Mouse (Mus musculus) embryonic facial prominence, embryonic 14.5 days (tissue): ENCODE measurements around the gene Enoph1. TPM values are rescaled to one million over a fixed set of nuclear protein-coding genes. Genes with fewer than 3 reads are reported as not detected.

ENCODE experiments used
- ATAC-seq: fragments of 200-750 bp; cut with Nextera tagmentation; 2 replicates; pipeline ENCODE4 v1.8.0; 2017; ENCODE audit warnings: low read depth, moderate number of reproducible peaks, moderate TSS enrichment
- DNase-seq: peaks from one replicate; pipeline ENCODE4 v3.0.0-alpha.2; 2015; ENCODE audit warnings: low spot score
- H3K27ac ChIP-seq: fragments of 300-500 bp; sonication (generic); replicated peaks from 2 replicates; pipeline ENCODE4 v1.5.1; 2014; ENCODE audit warnings: low read depth, mild to moderate bottlenecking, low read length, moderate library complexity
- H3K27me3 ChIP-seq: fragments of 300-500 bp; sonication (generic); replicated peaks from 2 replicates; pipeline ENCODE4 v1.6.1; 2014; ENCODE audit warnings: low read length; ENCODE audit not compliant: control insufficient read depth, insufficient read depth
- H3K36me3 ChIP-seq: fragments of 300-500 bp; sonication (generic); 2 replicates; pipeline ENCODE4 v1.6.1; 2014; ENCODE audit warnings: low read length, mixed read lengths; ENCODE audit not compliant: control insufficient read depth, insufficient read depth
- H3K4me1 ChIP-seq: fragments of 300-500 bp; sonication (generic); 2 replicates; pipeline ENCODE4 v1.6.1; 2014; ENCODE audit warnings: antibody characterized with exemption, low read length; ENCODE audit not compliant: control insufficient read depth, insufficient read depth
- H3K4me2 ChIP-seq: fragments of 300-500 bp; sonication (generic); 2 replicates; pipeline ENCODE4 v1.6.1; 2014; ENCODE audit warnings: low read depth, mild to moderate bottlenecking, low read length, moderate library complexity, mixed read lengths
- H3K4me3 ChIP-seq: fragments of 300-500 bp; sonication (generic); 2 replicates; pipeline ENCODE4 v1.5.1; 2014; ENCODE audit warnings: low read depth, mild to moderate bottlenecking, low read length
- H3K9ac ChIP-seq: fragments of 300-500 bp; sonication (generic); 2 replicates; pipeline ENCODE4 v1.6.1; 2014; ENCODE audit warnings: low read depth, mild to moderate bottlenecking, low read length, moderate library complexity, mixed read lengths
- H3K9me3 ChIP-seq: fragments of 300-500 bp; sonication (generic); 2 replicates; pipeline ENCODE4 v1.6.1; 2016; ENCODE audit warnings: low read length; ENCODE audit not compliant: control insufficient read depth
- WGBS: fragments of 180-500 bp; shearing (Covaris S2); extraction: QIAGEN DNeasy Blood & Tissue Kit; methylation state at CpG from one replicate; pipeline ENCODE4 v1.1.7; 2014; 5-methylcytosine and 5-hydroxymethylcytosine counted together
- polyA plus RNA-seq: library from polyadenylated mRNA; unstranded; fragments of >200 nt; fragmentation: Nextera tagmentation; extraction: Ambion mirVana; gene quantifications from 2 replicates; pipeline ENCODE4 v1.2.1, GENCODE M21; 2014

Enoph1 gene
- polyA plus RNA-seq, result 37.2 and 37.6 TPM in 2 replicates

GRCm38 (mm10) chr5:100039602-100040142 is at the start of gene Enoph1, which contains the start of gene Hnrnpdl:
Enoph1 (plus strand) TSS chr5:100039985.
Hnrnpdl (minus strand) TSS chr5:100039664.
- Histone ChIP-seq H3K4me3 (peak within 1 kb of the TSS; percentile 99), H3K27me3 (no peaks in the 10 kb centered on the region), H3K27ac (peak within 1 kb of the TSS; percentile 99), H3K4me1 (peaks cover 14% of the 10 kb centered on the region; the same call in 1 of the 2 replicates), H3K9me3 (no peaks in the 10 kb centered on the region), H3K36me3 (peaks cover 28% of the 10 kb centered on the region), H3K9ac (peak within 1 kb of the TSS; percentile 99), H3K4me2 (peak within 1 kb of the TSS; percentile 97)
- WGBS, result 0% methylated on average over 29 of the region's 57 CpGs
- DNase-seq (peak; percentile 98), ATAC-seq (peak; percentile 88)

DNA sequence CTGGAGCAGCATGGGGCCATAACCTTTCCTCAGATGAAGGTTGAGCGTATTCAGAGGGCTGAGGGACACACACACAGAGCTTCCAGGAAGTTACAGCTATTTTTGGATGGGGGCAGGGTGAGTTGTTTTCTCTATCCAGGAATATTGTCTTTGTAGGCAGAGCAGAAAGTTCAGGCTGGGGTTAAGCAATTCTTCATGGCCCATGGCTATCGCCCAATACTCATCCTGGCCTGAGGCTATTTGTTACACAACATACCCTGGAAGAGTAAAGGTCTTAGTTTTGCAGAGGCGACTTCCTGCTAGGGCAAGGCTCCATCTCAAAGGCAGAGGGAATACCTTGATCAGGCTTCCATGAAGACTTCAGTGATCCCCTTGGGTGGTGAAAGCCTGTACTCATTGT is 45.6 kb upstream of the Enoph1 start:
- no peaks in the 10 kb centered on the region for H3K27me3 ChIP-seq
- no peaks in the 10 kb centered on the region for H3K9me3 ChIP-seq
- DNase-seq, result no peak
- no peaks in the 10 kb centered on the region for H3K36me3 ChIP-seq
- no peak overlapping the region for H3K4me3 ChIP-seq
- H3K4me1 ChIP-seq, result no peaks in the 10 kb centered on the region
- no peak overlapping the region for H3K27ac ChIP-seq
- ATAC-seq, result no peak
- no peak overlapping the region for H3K9ac ChIP-seq
- 69% methylated on average over 3 of the region's 3 CpGs for WGBS
- H3K4me2 ChIP-seq, result no peak overlapping the region

DNA sequence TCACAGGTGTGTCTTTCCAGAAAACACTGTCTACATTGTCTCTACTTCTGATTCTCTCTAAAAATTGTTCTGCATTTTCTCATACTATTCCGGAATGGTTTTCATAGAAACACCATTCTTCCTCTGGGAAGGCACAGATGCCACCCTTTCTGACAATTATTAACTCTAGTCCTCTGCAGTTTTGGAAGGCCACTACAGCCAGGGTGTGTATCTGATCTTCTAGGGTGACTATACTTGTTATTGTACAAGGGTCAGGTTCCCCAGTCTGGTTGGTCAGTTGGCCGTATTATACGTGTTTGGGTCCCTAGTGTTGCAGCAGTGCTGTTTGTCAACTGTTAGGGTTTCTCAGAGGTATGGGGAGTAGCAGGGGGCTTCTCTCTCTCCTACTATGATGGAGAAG is 45.1 kb upstream of the Enoph1 start:
- WGBS, result 89% methylated on average over 3 of the region's 3 CpGs
- H3K9ac ChIP-seq, result no peak overlapping the region
- no peaks in the 10 kb centered on the region for H3K9me3 ChIP-seq
- no peaks in the 10 kb centered on the region for H3K36me3 ChIP-seq
- H3K27ac ChIP-seq, result no peak overlapping the region
- H3K4me1 ChIP-seq, result no peaks in the 10 kb centered on the region
- H3K27me3 ChIP-seq, result no peaks in the 10 kb centered on the region
- no peak overlapping the region for H3K4me2 ChIP-seq
- DNase-seq (no peak), ATAC-seq (no peak)
- H3K4me3 ChIP-seq, result no peak overlapping the region

DNA sequence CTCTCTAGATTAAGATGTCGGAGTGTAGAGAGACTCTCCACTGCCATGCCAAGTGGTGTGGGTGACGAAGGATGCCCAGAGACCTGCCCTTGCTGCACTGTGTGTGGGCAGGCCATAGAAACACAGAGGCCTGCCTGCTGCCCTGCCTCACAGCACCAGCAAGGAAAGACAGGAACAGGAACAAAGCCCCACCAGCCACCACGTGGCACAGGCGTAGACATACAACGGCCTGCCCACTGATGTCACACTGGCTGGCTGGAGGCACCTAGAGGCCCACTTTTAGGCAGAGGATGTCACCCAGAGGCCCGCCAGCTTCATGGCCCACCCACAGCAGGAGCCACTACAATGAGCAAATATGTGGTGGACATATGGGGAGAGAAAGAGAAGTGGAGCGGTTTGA is 39.7 kb upstream of the Enoph1 start:
- no peak for ATAC-seq
- no peaks in the 10 kb centered on the region for H3K36me3 ChIP-seq
- H3K4me2 ChIP-seq, result no peak overlapping the region
- H3K9me3 ChIP-seq, result no peaks in the 10 kb centered on the region
- no peak for DNase-seq
- H3K27ac ChIP-seq, result no peak overlapping the region
- no peak overlapping the region for H3K4me3 ChIP-seq
- 81% methylated on average over 7 of the region's 7 CpGs for WGBS
- no peak overlapping the region for H3K9ac ChIP-seq
- H3K27me3 ChIP-seq, result no peaks in the 10 kb centered on the region
- no peaks in the 10 kb centered on the region for H3K4me1 ChIP-seq

DNA sequence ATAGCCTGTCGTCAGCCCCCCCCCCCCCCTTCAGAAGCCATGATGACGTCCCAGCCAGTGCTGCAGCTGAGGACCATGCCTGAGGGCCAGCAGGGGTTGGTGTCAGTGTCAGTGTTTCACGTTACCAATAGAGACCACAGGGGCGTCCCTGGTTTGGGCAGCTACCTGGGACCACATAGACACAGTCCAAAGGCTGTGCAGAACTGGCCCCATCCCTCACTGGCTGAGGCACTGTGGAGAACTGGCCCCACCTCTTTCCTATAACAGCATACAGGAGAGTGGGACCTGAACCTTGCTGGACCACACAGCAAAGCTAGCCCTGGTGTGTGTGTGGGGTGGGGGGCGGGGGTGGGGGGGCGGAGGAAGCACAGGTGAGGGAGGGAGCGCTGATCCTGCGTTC is 39.3 kb upstream of the Enoph1 start:
- WGBS, result 33% methylated on average over 3 of the region's 8 CpGs
- Histone ChIP-seq H3K4me3 (no peak overlapping the region), H3K9me3 (no peaks in the 10 kb centered on the region), H3K4me1 (no peaks in the 10 kb centered on the region), H3K27me3 (no peaks in the 10 kb centered on the region), H3K36me3 (no peaks in the 10 kb centered on the region), H3K27ac (no peak overlapping the region), H3K9ac (no peak overlapping the region), H3K4me2 (no peak overlapping the region)
- no peak for ATAC-seq
- DNase-seq, result no peak

- H3K4me2 ChIP-seq, result no peak overlapping the region
- DNase-seq, result no peak
- H3K27me3 ChIP-seq, result no peaks in the 10 kb centered on the region
- H3K9ac ChIP-seq, result no peak overlapping the region
- H3K27ac ChIP-seq, result no peak overlapping the region
- no peak for ATAC-seq
- WGBS, result 82% methylated on average over 4 of the region's 4 CpGs
- no peaks in the 10 kb centered on the region for H3K36me3 ChIP-seq
- H3K9me3 ChIP-seq, result no peaks in the 10 kb centered on the region
- no peaks in the 10 kb centered on the region for H3K4me1 ChIP-seq
- no peak overlapping the region for H3K4me3 ChIP-seq
Observed at GRCm38 (mm10) chr5:100003895-100004294, 35.9 kb upstream of the Enoph1 start.

- no peak for DNase-seq
- H3K4me3 ChIP-seq, result no peak overlapping the region
- no peak overlapping the region for H3K27ac ChIP-seq
- H3K9me3 ChIP-seq, result no peaks in the 10 kb centered on the region
- ATAC-seq, result no peak
- no peak overlapping the region for H3K4me2 ChIP-seq
- H3K36me3 ChIP-seq, result no peaks in the 10 kb centered on the region
- 75% methylated on average over 3 of the region's 3 CpGs for WGBS
- no peak overlapping the region for H3K9ac ChIP-seq
- no peaks in the 10 kb centered on the region for H3K4me1 ChIP-seq
- H3K27me3 ChIP-seq, result no peaks in the 10 kb centered on the region
Observed at GRCm38 (mm10) chr5:100005431-100005830, 34.4 kb upstream of the Enoph1 start.

DNA sequence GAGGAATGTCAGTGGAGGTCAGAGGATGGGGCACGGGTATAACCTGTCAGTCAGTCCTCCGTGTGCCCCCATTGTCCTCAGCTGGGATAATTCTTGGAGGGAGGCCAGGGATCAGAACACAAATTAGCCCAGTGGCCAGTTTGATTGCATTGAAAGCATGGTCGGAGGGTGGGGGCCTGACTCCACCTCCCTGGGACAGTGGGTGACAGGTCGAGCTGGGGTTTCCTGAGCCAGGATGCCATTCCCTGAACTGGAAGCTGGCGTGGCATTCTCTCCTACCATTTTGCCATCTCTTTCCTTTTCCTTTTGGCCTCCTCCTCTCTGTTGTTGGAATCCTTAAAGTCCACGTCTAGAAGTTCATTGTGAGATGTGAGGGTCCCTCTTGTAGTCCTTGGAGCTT is 33.9 kb upstream of the Enoph1 start:
- Histone ChIP-seq H3K9ac (no peak overlapping the region), H3K27me3 (no peaks in the 10 kb centered on the region), H3K9me3 (no peaks in the 10 kb centered on the region), H3K4me1 (no peaks in the 10 kb centered on the region), H3K27ac (no peak overlapping the region), H3K4me2 (no peak overlapping the region), H3K4me3 (no peak overlapping the region), H3K36me3 (no peaks in the 10 kb centered on the region)
- WGBS, result 73% methylated on average over 6 of the region's 6 CpGs
- no peak for DNase-seq
- ATAC-seq, result no peak

- H3K9me3 ChIP-seq, result no peaks in the 10 kb centered on the region
- H3K36me3 ChIP-seq, result no peaks in the 10 kb centered on the region
- DNase-seq (no peak), ATAC-seq (no peak)
- H3K4me3 ChIP-seq, result no peak overlapping the region
- no peak overlapping the region for H3K9ac ChIP-seq
- 85% methylated on average over 4 of the region's 4 CpGs for WGBS
- H3K4me1 ChIP-seq, result no peaks in the 10 kb centered on the region
- no peaks in the 10 kb centered on the region for H3K27me3 ChIP-seq
- H3K4me2 ChIP-seq, result no peak overlapping the region
- no peak overlapping the region for H3K27ac ChIP-seq
Observed at GRCm38 (mm10) chr5:100006324-100007039, 33.3 kb upstream of the Enoph1 start.
